Mouse (Mus musculus) lung, embryonic 14.5 days (tissue): Measurements from ENCODE around the gene Rps6. TPM values are rescaled to one million over a fixed set of nuclear protein-coding genes. Genes with fewer than 3 reads are reported as not detected.

ENCODE experiments used
- ATAC-seq: fragments of 200-750 bp; cut with Nextera tagmentation; 2 replicates; pipeline ENCODE4 v1.8.0; 2017; ENCODE audit warnings: mild to moderate bottlenecking, moderate TSS enrichment, moderate library complexity; ENCODE audit not compliant: insufficient read depth
- DNase-seq: peaks from one replicate; pipeline ENCODE4 v3.0.0-alpha.2; 2015
- H3K27ac ChIP-seq: fragments of 300-500 bp; sonication (generic); 2 replicates; pipeline ENCODE4 v1.5.1; 2014; ENCODE audit warnings: low read depth, mild to moderate bottlenecking, moderate library complexity
- H3K27me3 ChIP-seq: fragments of 300-500 bp; sonication (generic); 2 replicates; pipeline ENCODE4 v1.6.1; 2014; ENCODE audit warnings: low read length, control low read depth; ENCODE audit not compliant: insufficient read depth
- H3K36me3 ChIP-seq: fragments of 300-500 bp; sonication (generic); 2 replicates; pipeline ENCODE4 v1.6.1; 2014; ENCODE audit warnings: control low read depth; ENCODE audit not compliant: insufficient read depth
- H3K4me1 ChIP-seq: fragments of 300-500 bp; sonication (generic); 2 replicates; pipeline ENCODE4 v1.6.1; 2014; ENCODE audit warnings: antibody characterized with exemption, control low read depth; ENCODE audit not compliant: insufficient read depth
- H3K4me2 ChIP-seq: fragments of 300-500 bp; sonication (generic); 2 replicates; pipeline ENCODE4 v1.6.1; 2014; ENCODE audit warnings: mild to moderate bottlenecking
- H3K4me3 ChIP-seq: fragments of 300-500 bp; sonication (generic); 2 replicates; pipeline ENCODE4 v1.5.1; 2014; ENCODE audit warnings: low read depth, low read length
- H3K9ac ChIP-seq: fragments of 300-500 bp; sonication (generic); 2 replicates; pipeline ENCODE4 v1.6.1; 2014
- H3K9me3 ChIP-seq: fragments of 300-500 bp; sonication (generic); 2 replicates; pipeline ENCODE4 v1.6.1; 2016; ENCODE audit warnings: low read depth, low read length, control low read depth
- CTCF ChIP-seq: IDR thresholded peaks from 2 replicates; pipeline ENCODE4 v1.5.1; 2016; ENCODE audit warnings: antibody characterized with exemption, low read depth
- WGBS: fragments of 180-500 bp; shearing (Covaris S2); extraction: QIAGEN DNeasy Blood & Tissue Kit; methylation state at CpG from one replicate; pipeline ENCODE4 v1.1.7; 2014; 5-methylcytosine and 5-hydroxymethylcytosine counted together
- polyA plus RNA-seq: library from polyadenylated mRNA; unstranded; fragments of >200 nt; fragmentation: Nextera tagmentation; extraction: Ambion mirVana; gene quantifications from 2 replicates; pipeline ENCODE4 v1.2.1, GENCODE M21; 2014

The Rps6 gene
- polyA plus RNA-seq, 1 experiment from 2014 or later = 878 TPM

DNA sequence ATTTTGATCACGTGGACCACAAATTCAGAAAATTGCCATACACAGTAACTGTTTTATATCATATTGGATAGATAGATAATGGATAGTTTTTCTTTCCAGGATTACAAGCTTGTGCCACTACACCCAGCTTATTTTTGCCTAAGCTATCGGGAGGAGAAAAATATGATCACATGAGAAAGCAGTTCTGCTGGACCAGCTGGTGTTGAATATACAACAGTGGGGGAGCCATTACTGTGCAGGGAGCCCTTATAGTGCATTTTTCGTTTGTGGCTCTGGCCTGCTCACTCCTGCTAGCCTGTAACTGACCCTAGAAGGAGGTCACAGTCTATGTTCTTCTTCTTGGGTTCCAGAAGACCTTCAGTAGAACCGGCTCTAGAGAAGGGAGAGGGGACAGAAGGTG lies 15.9 kb upstream of the Rps6 start:
- no peak for ATAC-seq
- Histone ChIP-seq H3K27ac (no peak overlapping the region), H3K36me3 (no peaks in the 10 kb centered on the region), H3K27me3 (no peaks in the 10 kb centered on the region), H3K4me3 (no peak overlapping the region), H3K9me3 (no peaks in the 10 kb centered on the region), H3K4me1 (no peaks in the 10 kb centered on the region), H3K9ac (no peak overlapping the region), H3K4me2 (no peak overlapping the region)
- 45% methylated on average over 4 of the region's 4 CpGs for WGBS
- no peak for DNase-seq
- TF ChIP-seq CTCF = no peak

DNA sequence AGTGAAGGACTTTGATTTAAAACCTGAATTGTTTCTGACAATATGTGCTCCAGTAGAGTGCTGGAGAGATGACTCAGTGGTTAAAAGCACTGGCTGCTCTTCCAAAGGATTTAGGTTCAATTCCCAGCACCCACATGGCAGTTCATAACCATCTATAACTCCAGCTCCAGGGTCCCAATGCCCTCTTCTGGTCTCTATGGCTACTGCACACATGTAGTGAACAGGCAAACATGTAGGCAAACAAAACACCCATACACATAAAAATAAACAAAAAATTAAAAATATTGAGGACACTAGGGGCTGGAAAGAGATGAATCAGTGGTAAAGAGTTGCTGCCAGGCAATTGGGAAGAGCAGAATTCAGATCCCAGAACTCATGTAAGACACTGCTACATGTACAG lies 14.8 kb upstream of the Rps6 start:
- H3K4me1 ChIP-seq = no peaks in the 10 kb centered on the region
- DNase-seq (no peak), ATAC-seq (no peak)
- H3K27ac ChIP-seq = no peak overlapping the region
- H3K36me3 ChIP-seq = no peaks in the 10 kb centered on the region
- no peaks in the 10 kb centered on the region for H3K27me3 ChIP-seq
- H3K4me2 ChIP-seq = no peak overlapping the region
- no peak overlapping the region for H3K4me3 ChIP-seq
- H3K9me3 ChIP-seq = no peaks in the 10 kb centered on the region
- H3K9ac ChIP-seq = no peak overlapping the region
- no peak for TF ChIP-seq CTCF

DNA sequence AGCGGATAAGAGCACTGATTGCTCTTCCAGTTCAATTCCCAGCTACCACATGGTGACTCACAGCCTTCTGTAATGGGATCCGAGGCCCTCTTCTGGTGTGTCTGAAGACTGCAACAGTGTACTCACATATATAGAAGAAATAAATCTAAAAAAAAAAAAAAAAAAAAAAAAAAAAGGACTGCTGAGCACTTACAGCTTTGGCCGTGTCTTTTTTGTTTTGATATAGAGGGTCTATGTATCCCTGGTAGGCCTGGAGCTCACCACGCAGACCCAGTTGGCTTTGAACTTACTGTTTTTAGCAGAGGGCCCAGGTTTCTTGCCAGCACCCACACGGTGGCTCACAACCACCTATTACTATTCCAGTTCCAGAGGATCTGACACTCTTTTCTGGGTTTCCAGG lies 6.9 kb upstream of the Rps6 start:
- DNase-seq (no peak), ATAC-seq (no peak)
- no peaks in the 10 kb centered on the region for H3K27me3 ChIP-seq
- no peaks in the 10 kb centered on the region for H3K36me3 ChIP-seq
- TF ChIP-seq CTCF = no peak
- no peak overlapping the region for H3K4me2 ChIP-seq
- H3K4me3 ChIP-seq = no peak overlapping the region
- H3K27ac ChIP-seq = no peak overlapping the region
- 80% methylated on average over 5 of the region's 5 CpGs for WGBS
- no peaks in the 10 kb centered on the region for H3K9me3 ChIP-seq
- no peak overlapping the region for H3K9ac ChIP-seq
- H3K4me1 ChIP-seq = no peaks in the 10 kb centered on the region

DNA sequence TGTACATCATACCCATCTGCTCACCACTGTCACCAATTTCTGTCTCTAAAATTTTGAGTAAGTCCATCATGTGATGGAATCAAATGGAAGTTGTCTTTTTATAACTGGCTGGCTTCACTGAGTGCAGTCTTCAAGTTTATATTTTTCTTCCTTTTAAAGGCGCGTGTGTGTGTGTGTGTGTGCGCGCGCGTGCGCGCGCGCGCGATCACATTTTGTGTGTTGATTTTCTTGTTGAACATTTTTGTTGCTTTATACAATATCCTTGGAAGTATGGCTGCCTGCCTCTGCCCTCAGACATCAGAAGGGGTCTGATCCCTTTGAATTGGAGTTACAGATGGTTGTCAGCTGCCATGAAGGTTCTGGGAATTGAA lies 843 bp upstream of the Rps6 start:
- 48% methylated on average over 12 of the region's 12 CpGs for WGBS
- H3K27ac ChIP-seq = no peak overlapping the region
- DNase-seq (no peak), ATAC-seq (no peak)
- H3K36me3 ChIP-seq = peaks cover 29% of the 10 kb centered on the region
- no peak for TF ChIP-seq CTCF
- no peaks in the 10 kb centered on the region for H3K27me3 ChIP-seq
- peaks cover 6% of the 10 kb centered on the region; the same call in 1 of the 2 replicates for H3K4me1 ChIP-seq
- H3K9ac ChIP-seq = peak overlapping the region; percentile 100
- peak overlapping the region; percentile 87 for H3K4me2 ChIP-seq
- no peaks in the 10 kb centered on the region for H3K9me3 ChIP-seq
- peak overlapping the region; percentile 98 for H3K4me3 ChIP-seq

- Histone ChIP-seq H3K4me3 (peak overlapping the region; percentile 98), H3K9ac (peak overlapping the region; percentile 100), H3K9me3 (no peaks in the 10 kb centered on the region), H3K36me3 (peaks cover 42% of the 10 kb centered on the region), H3K27ac (peak overlapping the region; percentile 97), H3K4me2 (peak overlapping the region; percentile 80), H3K4me1 (peaks cover 6% of the 10 kb centered on the region; the same call in 1 of the 2 replicates), H3K27me3 (no peaks in the 10 kb centered on the region)
- under 1% methylated on average over 49 of the region's 50 CpGs for WGBS
- TF ChIP-seq CTCF = no peak
- ATAC-seq (no peak), DNase-seq (peak; percentile 16)
Observed at GRCm38 (mm10) chr4:86856304-86857112, 704 bp downstream of the Rps6 start.

GRCm38 (mm10) chr4:86852813-86853590 lies 4.2 kb downstream of the Rps6 start:
- no peaks in the 10 kb centered on the region for H3K27me3 ChIP-seq
- H3K4me2 ChIP-seq = no peak overlapping the region
- peaks cover 53% of the 10 kb centered on the region for H3K36me3 ChIP-seq
- H3K9me3 ChIP-seq = no peaks in the 10 kb centered on the region
- DNase-seq (peak; percentile 36), ATAC-seq (no peak)
- no peak for TF ChIP-seq CTCF
- peaks cover 2% of the 10 kb centered on the region; the same call in 1 of the 2 replicates for H3K4me1 ChIP-seq
- H3K27ac ChIP-seq = no peak overlapping the region
- no peak overlapping the region for H3K4me3 ChIP-seq
- 81% methylated on average over 4 of the region's 4 CpGs for WGBS
- H3K9ac ChIP-seq = no peak overlapping the region

GRCm38 (mm10) chr4:86852018-86852417 lies 5.2 kb downstream of the Rps6 start:
- Histone ChIP-seq H3K27ac (0 out of 2 replicates have a peak overlapping the region, but pooled peaks have one; percentile 30), H3K9ac (no peak overlapping the region), H3K4me3 (no peak overlapping the region), H3K4me1 (no peaks in the 10 kb centered on the region), H3K4me2 (no peak overlapping the region), H3K27me3 (no peaks in the 10 kb centered on the region), H3K36me3 (peaks cover 61% of the 10 kb centered on the region), H3K9me3 (no peaks in the 10 kb centered on the region)
- ATAC-seq = no peak
- no peak for DNase-seq
- WGBS = 60% methylated on average over 3 of the region's 3 CpGs
- TF ChIP-seq CTCF = no peak
